Mouse (Mus musculus) testis, postnatal 14 days (tissue): ENCODE measurements around the gene Nsd1.
"Not testable (repeated sequence)": the region's sequence is repeated elsewhere in the genome, so short reads cannot be mapped to it uniquely, and the experiment has no call there.

ENCODE experiments used
- DNase-seq: peaks from one replicate; pipeline ENCODE4 v3.0.0; 2021; ENCODE audit warnings: low spot score

Nsd1 gene

DNA sequence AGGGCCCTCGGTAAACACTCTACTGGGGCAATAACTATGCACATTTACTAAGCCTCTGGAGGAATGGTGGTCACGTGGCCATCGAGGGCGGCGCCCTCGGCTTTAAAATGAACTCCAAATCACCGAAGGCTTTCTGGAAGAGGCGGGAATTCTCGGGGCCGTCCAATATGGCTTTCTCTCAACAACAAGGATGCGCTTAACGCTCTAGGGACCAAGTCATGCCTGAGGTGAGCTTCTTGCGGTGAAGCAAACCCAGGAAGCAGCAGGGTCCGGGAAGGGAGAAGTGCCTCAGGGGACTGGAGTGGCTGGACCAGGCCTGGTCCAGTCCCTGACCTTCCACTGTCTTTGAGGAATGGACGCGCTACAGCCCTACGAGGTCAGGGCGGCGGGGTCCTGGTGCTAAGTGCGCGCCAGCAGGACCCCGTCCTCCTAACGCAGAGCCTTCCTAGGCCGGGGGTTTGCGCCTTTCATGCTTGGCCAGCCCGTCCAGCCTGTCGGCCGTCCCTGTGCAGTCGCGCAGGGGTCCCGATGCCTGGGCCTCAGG is at the start of gene Nsd1:
TSS of gene Nsd1 (plus strand) at position 134 of the 544 bp plus-strand sequence.
- peak; percentile 48 for DNase-seq

DNA sequence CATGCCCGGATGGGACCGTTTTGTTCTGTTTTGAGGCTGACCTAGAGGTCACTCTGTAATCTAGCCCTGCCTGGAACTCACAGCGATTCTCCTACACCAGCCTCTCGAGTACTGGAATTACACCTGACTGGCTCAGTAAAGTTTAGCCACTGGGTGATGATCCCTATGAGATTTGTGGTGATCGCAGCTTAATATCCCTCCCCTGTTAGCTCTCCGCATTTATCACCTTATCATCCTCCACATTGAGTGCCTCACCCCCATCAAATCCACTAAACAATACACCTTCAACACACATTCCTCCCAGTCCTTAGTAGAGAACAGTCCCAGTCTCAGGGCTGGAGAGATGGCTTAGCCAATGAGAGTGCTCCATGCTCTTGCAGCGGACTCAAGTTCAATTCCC is 47.2 kb upstream of the Nsd1 start:
- no peak for DNase-seq

DNA sequence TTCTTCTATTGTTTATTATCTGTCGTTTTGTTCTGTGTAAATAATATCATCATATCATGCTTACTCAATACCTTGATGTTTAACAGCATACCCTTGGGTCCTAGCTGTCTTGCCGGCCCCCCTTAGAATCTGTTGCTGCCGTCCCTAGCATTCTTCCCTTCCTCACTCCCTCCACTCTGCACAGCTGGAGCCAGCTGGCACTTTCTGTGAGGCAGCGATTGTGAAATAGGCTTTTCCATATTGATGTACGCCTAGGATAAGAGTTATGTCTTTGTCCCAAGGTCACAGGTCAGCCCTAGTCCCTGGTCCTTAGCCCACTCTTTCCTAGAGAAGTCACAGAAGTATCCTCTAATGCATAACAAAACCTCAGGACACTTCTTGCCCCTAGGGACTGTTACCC is 46.0 kb upstream of the Nsd1 start:
- DNase-seq: no peak

DNA sequence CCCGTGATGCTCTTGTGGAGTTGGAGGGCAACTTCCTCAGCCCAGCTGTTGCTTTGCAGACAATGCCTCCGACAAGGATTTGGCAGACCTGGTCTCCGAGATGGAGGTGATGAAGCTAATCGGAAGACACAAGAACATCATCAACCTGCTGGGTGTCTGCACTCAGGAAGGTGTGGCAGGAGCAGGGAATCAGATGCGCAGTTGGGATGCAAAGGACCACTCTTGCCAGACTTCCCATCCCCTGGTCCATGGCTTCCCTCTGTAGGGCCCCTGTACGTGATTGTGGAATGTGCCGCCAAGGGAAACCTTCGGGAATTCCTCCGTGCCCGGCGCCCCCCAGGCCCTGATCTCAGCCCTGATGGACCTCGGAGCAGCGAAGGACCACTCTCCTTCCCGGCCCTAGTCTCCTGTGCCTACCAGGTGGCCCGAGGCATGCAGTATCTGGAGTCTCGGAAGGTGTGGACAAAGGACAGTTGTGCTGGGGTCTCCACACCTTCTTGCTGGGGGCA is 43.7 kb upstream of the Nsd1 start:
- DNase-seq: no peak

DNA sequence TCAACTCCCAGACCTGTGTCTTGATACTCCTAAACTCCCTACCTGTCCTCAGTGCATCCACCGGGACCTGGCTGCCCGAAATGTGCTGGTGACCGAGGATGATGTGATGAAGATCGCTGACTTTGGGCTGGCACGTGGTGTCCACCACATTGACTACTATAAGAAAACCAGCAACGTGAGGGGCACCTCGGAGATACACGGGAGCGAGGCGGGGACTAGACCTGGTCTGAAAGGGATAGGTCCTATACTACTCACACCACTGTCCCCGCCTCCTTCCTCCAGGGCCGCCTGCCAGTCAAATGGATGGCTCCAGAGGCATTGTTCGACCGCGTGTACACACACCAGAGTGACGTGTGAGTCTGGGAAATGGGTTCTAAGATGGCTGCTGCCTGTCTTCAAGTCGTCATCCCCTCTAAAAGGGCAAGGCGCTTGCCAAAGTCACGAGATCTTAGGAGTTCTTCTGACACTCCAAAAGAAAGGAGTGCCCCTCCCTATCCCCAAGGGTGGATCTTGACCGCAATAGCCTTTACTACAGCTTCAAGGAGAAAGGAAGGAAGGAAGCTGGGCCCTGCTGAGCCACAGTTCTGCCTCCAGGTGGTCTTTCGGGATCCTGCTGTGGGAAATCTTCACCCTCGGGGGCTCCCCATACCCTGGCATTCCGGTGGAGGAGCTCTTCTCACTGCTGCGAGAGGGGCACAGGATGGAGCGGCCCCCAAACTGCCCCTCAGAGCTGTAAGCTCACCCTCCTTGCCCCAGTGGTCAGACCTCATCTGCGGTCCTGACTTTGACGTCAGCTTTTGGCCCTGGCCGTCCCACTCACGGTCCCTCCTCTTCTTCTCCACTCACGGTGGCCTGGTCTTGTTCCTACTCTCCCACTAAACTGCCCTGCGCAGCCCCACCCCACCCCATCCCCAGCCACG is 42.5 kb upstream of the Nsd1 start:
- no peak for DNase-seq

DNA sequence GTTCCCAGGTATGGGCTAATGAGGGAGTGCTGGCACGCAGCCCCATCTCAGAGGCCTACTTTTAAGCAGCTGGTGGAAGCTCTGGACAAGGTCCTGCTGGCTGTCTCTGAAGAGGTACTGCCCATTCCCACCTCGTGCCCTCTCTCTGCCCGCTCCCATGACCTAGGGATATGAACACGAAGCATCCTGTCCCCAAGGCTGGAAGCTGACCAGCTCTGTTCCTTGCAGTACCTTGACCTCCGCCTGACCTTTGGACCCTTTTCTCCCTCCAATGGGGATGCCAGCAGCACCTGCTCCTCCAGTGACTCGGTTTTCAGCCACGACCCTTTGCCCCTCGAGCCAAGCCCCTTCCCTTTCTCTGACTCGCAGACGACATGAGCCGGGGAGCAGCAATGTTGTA is 41.8 kb upstream of the Nsd1 start:
- no peak for DNase-seq

DNA sequence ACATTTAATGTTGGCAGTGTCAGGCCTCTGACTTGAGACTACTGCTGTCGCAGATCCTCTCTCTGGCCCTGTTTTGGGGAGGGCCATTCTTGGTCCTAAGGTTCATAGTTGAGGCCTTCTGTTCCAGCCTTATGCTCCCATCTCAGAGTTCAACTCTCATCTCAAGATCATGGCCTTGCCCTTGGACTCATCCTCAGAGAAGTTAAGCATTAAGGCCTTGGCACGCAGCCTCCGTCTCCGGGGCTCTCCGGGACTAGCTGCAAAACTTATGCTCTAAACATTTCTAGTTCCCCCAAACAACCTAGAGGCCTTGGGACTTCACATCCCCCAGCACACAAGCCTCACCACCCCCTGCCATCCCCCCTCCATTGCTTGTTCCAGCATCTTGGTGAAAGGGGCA is 41.3 kb upstream of the Nsd1 start:
- DNase-seq: no peak

DNA sequence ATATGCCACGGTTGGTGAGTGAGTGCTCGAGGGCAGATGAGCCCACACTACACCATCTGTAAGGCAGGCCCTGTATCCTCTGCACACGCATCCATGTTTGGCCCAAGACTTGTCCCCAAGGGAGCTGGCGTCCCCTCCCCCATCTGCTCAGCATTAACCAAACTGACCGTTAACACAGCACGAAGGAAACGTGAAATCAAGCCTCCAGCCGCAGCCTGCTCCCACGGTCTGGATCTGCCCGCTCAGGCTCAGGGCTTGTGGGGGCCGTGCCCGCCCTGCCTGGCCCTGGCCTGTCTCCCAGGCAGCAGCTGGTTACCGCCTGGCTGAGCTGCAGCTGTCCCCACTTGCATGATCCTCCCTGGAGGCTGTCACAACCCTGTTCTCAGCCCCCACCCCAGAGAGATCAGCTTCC is 40.6 kb upstream of the Nsd1 start:
- DNase-seq: peak; percentile 57

DNA sequence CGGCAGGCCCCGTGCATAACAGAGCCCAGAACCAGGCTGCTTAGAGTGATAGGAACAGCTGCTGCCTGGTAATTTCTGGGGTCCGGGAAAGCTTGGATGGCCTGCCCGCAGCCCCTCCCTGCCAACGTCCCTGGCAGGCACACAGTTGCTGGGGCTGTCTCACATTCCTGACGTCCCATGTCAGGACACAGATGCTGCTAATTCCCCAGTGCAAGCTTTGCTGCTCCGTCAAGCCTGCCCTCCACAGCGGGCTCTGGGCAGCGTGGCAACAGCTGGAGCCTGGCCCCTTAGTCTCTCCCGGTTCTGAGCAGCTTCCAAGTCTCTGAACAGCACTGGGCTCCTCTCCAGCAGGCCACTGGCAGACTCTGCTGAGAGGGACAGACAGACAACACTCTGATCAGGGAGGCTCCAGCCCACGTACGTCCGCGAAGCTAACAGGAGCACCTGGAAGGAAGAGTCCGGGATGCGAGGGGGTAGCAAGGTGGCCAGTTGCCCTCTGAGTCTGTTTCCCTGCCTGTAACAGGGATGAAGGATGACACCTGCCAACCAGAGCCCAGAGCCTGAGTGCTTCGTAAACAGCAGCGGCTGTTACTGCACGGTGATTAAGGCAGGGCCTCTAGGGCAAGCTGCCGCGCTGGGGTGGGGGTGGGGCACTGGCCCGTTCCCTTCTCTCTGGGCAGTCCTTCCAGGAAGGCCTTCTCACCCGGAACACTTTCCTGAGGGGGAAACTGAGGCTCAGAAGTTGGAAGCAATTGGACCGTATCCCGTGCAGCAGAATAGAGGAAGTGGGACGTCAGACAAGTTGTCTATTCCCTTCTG is 37.9 kb upstream of the Nsd1 start:
- peak; percentile 42 for DNase-seq

DNA sequence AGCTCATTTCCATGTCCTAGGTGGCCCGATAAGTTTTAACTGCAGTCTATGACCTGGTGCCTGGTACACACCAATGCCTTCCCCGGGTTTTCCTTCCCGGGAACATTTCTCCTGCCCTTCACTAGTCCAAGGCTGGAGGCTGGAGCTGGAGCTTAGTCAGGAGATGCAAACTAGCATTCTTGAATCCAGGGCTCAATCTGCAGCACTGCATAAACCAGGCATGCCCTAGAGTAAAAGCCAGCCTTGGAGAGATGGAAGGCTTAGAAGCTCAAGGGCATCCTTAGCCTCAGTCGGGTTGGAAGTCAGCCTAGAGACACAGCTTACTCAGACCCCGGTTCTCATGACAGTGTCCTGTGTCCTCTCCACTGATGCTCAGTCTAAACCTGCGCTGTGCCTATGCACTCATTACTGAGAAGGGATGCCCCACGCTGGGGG is 37.2 kb upstream of the Nsd1 start:
- DNase-seq: no peak

DNA sequence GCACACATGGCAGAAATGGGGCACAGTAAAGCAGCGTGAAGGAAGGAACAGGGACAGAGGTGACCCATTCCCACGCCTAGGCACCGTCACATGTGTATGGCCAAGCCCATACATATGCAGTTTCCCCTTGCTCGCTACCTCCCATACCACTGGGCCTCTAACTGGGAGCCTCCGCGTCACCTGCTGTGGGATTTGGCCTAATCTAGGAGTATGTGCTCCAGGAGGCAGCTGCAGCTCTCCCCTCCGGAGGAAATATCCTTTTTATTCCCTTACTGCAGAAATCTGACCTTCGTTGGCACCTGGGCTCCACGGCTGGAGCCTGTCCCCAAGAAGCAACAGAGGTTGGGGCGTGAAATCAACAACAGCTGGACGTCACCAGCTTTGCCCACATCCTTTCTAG is 35.2 kb upstream of the Nsd1 start:
- no peak for DNase-seq

DNA sequence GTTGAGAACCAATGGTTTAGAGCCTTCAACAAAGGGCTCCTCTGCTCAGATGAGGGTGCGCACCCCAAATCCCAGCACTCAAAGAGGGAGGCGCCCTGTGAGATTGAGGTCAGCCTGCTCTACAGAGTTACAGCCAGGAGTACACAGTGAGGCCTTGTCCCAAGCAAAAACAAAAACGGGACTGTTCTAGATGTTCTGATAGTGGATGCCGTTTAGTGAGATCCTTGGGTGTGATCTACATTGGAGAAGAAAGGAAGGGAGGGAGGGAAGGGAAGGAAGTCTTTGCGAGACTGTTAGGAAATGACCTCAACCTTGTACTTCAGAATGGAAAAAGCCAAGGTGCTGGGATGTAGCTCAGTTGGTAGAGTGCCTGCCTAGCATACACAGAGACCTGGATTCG is 33.3 kb upstream of the Nsd1 start:
- no peak for DNase-seq

DNA sequence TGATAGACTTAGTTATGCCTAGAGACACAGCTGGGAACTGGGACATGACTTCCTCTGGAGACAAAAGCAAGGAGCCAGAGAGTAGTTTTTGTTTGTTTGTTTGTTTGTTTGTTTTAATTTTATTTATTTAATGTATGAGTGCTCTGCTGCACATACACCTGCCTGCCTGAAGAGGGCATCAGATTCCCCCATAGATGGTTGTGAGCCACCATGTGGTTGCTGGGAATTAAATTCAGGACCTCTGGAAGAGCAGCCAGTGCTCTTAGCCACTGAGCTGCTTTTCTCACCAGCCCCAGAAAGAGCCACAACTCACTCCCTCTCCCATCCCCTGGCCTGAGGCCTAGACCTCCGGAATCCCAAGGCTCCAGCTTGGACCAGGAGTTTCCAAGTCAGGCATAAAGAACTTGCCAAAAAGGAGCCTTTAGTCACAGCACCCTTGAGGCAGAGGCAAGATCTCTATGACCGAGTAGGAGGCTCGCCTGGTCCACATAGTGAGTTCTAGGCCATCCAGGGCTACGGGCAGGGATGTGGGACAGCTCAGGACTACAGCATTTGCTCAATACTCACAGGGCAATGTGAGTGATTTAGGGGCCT is 31.6 kb upstream of the Nsd1 start:
- DNase-seq: no peak

DNA sequence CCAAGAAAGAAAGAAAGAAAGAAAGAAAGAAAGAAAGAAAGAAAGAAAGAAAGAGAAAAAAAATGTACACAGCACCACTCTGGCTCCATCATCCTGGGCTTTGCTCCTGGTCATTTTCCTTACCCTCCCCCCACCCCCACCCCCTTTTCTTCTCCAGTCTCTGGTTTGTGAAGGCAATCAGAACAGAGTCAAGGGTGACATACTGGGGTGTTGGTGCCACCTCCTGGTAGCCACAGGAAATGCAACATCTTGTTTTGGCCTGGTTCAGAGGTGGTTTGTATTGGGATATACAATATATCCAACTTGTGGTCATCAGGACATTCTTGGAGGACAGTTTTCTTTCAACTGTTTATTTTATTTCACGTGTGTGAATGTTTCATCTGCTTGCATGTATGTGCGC is 31.0 kb upstream of the Nsd1 start:
- DNase-seq: no peak

DNA sequence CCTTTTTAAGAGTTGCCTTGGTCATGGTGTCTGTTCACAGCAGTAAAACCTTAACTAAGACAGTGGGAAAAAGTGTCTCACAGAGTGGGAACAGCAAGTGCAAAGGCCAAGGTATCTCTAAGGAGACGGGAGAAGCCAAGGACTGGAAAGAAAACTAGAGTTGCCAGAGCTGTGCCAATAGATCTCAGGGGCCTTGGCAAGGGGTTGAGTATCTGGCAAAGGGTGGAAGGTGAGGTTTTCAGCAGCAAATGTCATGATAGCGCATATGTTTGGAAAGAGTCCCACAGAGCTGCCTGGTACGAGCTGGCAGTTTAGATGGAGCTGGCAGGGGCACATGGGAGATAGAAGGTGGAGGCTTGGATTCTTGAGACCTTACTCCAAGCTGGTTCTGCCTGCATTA is 30.0 kb upstream of the Nsd1 start:
- DNase-seq: no peak

DNA sequence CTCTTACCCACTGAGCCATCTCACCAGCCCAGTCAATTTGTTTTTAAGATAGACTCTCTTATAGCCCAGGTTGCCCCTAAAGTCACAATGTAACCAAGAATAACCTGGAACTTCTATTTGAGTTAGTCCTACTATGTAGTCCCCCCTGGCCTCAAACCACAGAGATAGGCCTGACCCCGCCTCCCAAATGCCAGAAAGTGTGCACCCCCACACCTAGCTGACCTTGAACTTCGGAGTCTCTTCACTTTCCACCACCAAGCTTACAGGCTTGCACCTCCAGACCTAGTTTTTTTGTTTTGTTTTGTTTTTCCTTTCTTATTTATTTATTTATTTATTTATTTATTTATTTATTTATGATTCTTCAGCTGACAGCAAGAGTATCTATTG is 27.8 kb upstream of the Nsd1 start:
- no peak for DNase-seq

DNA sequence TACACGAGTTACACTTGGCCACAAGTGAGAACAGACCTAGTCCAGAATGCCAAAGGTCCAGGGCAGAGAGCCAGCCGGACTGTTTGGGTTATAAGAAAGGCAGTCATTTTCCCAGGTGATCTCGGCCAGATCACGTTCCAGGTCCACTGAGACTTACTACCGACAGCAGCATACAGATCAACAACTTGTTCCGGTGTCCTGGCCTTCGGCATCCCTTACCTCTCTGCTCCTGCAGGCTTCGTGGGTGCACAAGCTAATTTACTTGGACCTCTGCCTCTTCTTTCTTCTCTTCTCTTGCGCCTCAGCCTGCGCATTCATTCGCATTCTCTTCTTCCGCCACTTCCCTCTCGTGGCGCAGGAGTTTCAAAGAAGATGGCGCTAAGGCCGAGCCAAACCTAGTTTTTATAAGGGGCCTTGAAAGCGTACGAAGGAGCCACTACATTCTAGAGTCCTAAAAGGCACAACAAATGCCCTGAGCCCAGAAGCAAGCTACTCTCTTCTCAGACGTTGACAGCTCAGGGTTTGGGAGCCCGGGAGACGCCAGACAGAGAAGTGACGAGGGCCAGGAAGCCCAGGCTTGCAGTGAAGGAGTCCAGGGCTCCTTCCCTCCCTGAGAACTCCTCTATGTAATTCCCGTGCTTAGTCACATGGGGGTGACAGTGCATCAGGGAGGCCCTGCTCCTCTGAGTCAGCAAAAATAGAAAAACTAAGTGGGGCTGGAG is 27.2 kb upstream of the Nsd1 start:
- peak; percentile 63 for DNase-seq

DNA sequence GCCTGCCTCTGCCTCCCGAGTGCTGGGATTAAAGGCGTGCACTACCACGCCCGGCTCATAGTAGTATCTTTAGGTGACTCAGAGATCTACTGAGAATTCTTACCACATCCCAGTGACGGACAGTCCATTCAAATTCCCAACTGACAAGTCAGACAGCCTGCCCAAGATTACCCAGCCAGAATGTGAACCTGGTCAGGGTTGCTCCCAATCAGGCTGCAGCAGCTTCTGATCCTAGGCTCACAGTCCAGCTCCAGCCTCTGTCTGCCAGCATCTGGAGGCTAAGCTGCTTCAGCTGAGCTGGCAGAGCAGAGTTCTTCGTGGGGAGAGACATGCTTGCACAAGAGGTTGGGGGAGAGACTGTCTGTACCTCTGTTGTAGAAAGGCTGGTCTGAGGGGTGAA is 26.2 kb upstream of the Nsd1 start:
- DNase-seq: no peak

DNA sequence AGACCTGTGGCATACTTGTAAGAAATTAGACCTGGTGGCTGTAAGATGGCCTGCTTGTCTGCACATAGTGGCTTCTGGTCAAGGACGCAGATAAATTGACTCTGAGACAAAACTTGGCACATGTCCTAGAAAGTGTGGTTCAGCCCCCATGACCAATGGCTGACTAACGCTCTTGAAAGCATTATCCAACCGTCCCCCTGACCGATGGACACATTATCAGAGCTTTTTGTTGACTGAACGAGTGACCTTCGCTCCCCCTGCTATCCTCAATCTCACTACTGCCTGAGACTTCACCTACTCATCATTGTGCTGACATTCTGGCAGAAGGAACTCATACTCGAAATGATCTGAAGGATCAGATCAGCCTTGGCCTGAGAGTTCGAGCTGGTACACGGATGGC is 22.5 kb upstream of the Nsd1 start:
- DNase-seq: not testable (repeated sequence)

DNA sequence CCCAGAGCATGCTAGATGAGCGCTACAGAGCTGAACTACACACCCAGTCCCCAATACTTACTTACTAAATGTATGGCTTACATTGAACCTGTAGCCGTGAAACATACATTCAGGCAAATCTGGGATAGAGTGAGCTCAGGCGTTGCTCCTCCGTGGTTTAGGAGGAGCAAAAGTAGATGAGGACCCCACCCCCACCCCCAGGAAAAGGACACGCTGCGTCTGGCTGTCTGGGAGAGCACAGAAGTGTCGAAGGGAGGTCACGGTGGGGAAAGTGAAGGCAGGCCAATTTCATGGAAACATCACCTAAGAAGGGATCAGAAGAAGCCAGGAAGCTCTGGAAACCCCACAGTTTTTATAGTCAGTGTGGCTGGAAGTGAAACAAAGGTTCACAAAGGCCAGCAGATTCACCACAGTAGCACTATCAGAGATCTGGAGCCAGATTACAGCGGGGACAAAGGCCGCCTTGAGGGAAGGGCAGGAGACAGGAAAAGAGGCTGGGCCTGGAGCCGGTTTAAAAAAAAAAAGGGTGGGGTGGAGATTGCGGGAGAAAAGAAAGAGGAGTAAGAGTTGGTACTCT is 20.0 kb upstream of the Nsd1 start:
- DNase-seq: no peak
